Comparison of ENCODE assay signal across 22 mouse cellular contexts in the genomic region with DNA sequence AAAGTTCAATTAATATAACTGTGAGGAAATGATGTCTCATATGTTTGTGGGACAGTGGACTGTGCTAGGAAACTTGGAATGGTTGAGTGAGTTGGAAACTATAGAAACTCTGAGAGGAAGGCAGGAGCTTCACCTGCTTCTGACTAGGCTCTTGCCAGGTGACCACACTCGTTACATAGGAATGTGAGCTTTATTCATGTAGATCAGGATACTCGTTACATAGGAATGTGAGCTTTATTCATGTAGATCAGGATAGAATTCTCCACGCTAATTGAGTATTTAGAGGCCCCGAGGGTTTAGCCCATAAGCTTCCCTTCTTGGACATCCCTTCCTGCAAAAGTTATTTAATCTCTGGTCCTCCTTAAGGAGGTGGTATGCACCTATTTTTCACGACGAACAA.
"Had no signal": no experiment of that assay in that cellular context is flagged by ENCODE, and none has a peak within 500 bp of the region (broad histone marks: within the 10 kb centered on the region; RNA-seq: fewer than 3 reads in every experiment).

No protein-coding gene starts in this region.

- DNase-seq: gastrocnemius, postnatal 14 days; gastrocnemius, postnatal 36 days; heart, adult 11 months; heart, adult 2 months; heart, postnatal 14 days; heart, postnatal 36 days; kidney, adult 11 months; kidney, adult 8-10 months; kidney, postnatal 10 days; kidney, postnatal 25 days; layer of hippocampus, adult 9-11 months; layer of hippocampus, postnatal 36 days; lung, adult 18-20 months had no signal

- H3K36me3 ChIP-seq: heart, embryonic 13.5 days; heart, embryonic 15.5 days; hindbrain, embryonic 13.5 days; hindbrain, embryonic 15.5 days; limb, embryonic 13.5 days; limb, embryonic 15.5 days; liver, embryonic 12.5 days had no signal

- H3K4me1 ChIP-seq: heart, embryonic 13.5 days; heart, embryonic 15.5 days; hindbrain, embryonic 13.5 days; hindbrain, embryonic 15.5 days; limb, embryonic 13.5 days; limb, embryonic 15.5 days; liver, embryonic 12.5 days had no signal

- H3K27me3 ChIP-seq: heart, embryonic 13.5 days; heart, embryonic 15.5 days; hindbrain, embryonic 13.5 days; hindbrain, embryonic 15.5 days; limb, embryonic 13.5 days; limb, embryonic 15.5 days; liver, embryonic 12.5 days had no signal

- H3K4me3 ChIP-seq: heart, adult 2 months; heart, embryonic 13.5 days; heart, embryonic 15.5 days; hindbrain, embryonic 13.5 days; hindbrain, embryonic 15.5 days; limb, embryonic 13.5 days; limb, embryonic 15.5 days; liver, embryonic 12.5 days had no signal

- H3K9me3 ChIP-seq: heart, embryonic 13.5 days; heart, embryonic 15.5 days; hindbrain, embryonic 13.5 days; hindbrain, embryonic 15.5 days; limb, embryonic 13.5 days; limb, embryonic 15.5 days; liver, embryonic 12.5 days had no signal

- H3K27ac ChIP-seq: heart, adult 2 months; heart, embryonic 13.5 days; heart, embryonic 15.5 days; hindbrain, embryonic 13.5 days; hindbrain, embryonic 15.5 days; hindbrain, postnatal 0 days; limb, embryonic 13.5 days; limb, embryonic 15.5 days; liver, embryonic 12.5 days; liver, embryonic 14.5 days had no signal
